Mouse (Mus musculus): Measurements from ENCODE around the gene Psme1.

- TF ChIP-seq POLR2A (IDR thresholded peaks at IDR 0.05; ENCODE audit: low read depth, low read length) (no peak), CTCF (IDR thresholded peaks at IDR 0.05; ENCODE audit: borderline replicate concordance, insufficient read depth, low read length) (no peak)
Observed at GRCm38 (mm10) chr14:55558740-55559448, 19.0 kb upstream of the Psme1 start.

All from embryonic fibroblast, embryonic 13.5 days (primary cell).